Mouse (Mus musculus) G1E (cell line): ENCODE measurements around the gene Usf3.

Experiments used
- CTCF ChIP-seq: IDR thresholded peaks from 2 replicates; pipeline ENCODE4 v1.5.1; 2012; ENCODE audit warnings: low read depth, low read length, inconsistent platforms, mixed read lengths
- GATA1 ChIP-seq: IDR thresholded peaks from 2 replicates; pipeline ENCODE4 v1.6.1; 2012; ENCODE audit warnings: borderline replicate concordance, low read length, inconsistent platforms, mixed read lengths
- GATA2 ChIP-seq: IDR thresholded peaks from 2 replicates; pipeline ENCODE4 v1.6.1; 2012; ENCODE audit warnings: low read depth, low read length, inconsistent platforms, borderline replicate concordance
- TAL1 ChIP-seq: conservative IDR thresholded peaks from 2 replicates; pipeline ENCODE4 v1.6.1; 2012; ENCODE audit warnings: low read depth, low read length, inconsistent platforms, mixed read lengths

DNA sequence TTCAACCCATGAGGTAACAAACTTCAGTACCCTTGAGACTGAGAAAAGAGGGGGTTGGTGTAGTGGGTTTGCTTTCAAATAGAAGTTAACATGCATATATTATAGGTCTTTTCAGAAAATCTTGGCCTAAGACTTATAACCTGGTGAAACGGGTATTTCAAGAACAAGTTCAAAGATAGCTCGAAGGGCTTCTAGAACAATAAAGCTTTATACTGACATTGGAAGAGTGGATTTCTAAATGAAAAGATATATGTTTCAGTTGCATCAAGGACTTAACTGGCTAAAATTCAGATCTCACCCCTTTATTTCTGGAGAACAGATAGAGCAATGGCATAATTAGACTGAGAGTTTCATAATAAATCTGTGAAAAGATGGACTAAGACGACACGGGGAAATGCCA, 4.1 kb upstream of the Usf3 start:
- TF ChIP-seq CTCF (no peak), GATA2 (no peak), GATA1 (no peak), TAL1 (no peak)
